Mouse (Mus musculus) erythroblast, embryonic 14.5 days (primary cell): ENCODE data around the gene Lrrc25.

Experiments used
- GATA1 ChIP-seq: IDR thresholded peaks from 2 replicates; pipeline ENCODE4 v1.6.1; 2012; ENCODE audit warnings: low read length, inconsistent platforms, mixed read lengths
- TAL1 ChIP-seq: IDR thresholded peaks from 3 replicates; pipeline ENCODE4 v1.6.1; 2012; ENCODE audit warnings: low read length, inconsistent platforms, mixed read lengths

- TF ChIP-seq GATA1 (no peak), TAL1 (no peak)
Measured at GRCm38 (mm10) chr8:70609368-70609848, 6.5 kb upstream of the Lrrc25 start.
